Mouse (Mus musculus) neural tube, embryonic 12.5 days (tissue): Measurements from ENCODE around the gene Per1. TPM values are rescaled to one million over a fixed set of nuclear protein-coding genes. Genes with fewer than 3 reads are reported as not detected.

Experiments
- ATAC-seq: fragments of 200-750 bp; cut with Nextera tagmentation; 2 replicates; pipeline ENCODE4 v1.8.0; 2017; ENCODE audit warnings: low read depth, mild to moderate bottlenecking, moderate TSS enrichment, moderate library complexity; ENCODE audit not compliant: low FRiP score
- H3K27ac ChIP-seq: fragments of 300-500 bp; sonication (generic); 2 replicates; pipeline ENCODE4 v1.5.1; 2016
- H3K27me3 ChIP-seq: fragments of 300-500 bp; sonication (generic); replicated peaks from 2 replicates; pipeline ENCODE4 v1.6.1; 2016; ENCODE audit warnings: mild to moderate bottlenecking
- H3K36me3 ChIP-seq: fragments of 300-500 bp; sonication (generic); 2 replicates; pipeline ENCODE4 v1.6.1; 2016; ENCODE audit warnings: mild to moderate bottlenecking
- H3K4me1 ChIP-seq: fragments of 300-500 bp; sonication (generic); 2 replicates; pipeline ENCODE4 v1.6.1; 2016
- H3K4me2 ChIP-seq: fragments of 300-500 bp; sonication (generic); replicated peaks from 2 replicates; pipeline ENCODE4 v1.6.1; 2016; ENCODE audit warnings: mild to moderate bottlenecking
- H3K4me3 ChIP-seq: fragments of 300-500 bp; sonication (generic); 2 replicates; pipeline ENCODE4 v1.5.1; 2016
- H3K9ac ChIP-seq: fragments of 300-500 bp; sonication (generic); 2 replicates; pipeline ENCODE4 v1.6.1; 2016; ENCODE audit warnings: mild to moderate bottlenecking
- H3K9me3 ChIP-seq: fragments of 300-500 bp; sonication (generic); 2 replicates; pipeline ENCODE4 v1.6.1; 2016; ENCODE audit warnings: mild to moderate bottlenecking
- WGBS: fragments of 180-500 bp; shearing (Covaris S2); methylation state at CpG from one replicate; pipeline ENCODE4 v1.1.7; 2016; 5-methylcytosine and 5-hydroxymethylcytosine counted together
- polyA plus RNA-seq: library from polyadenylated mRNA; unstranded; fragments of >200 nt; fragmentation: Nextera tagmentation; extraction: Ambion mirVana; gene quantifications from 2 replicates; pipeline ENCODE4 v1.2.1, GENCODE M21; 2016

Gene Per1
- polyA plus RNA-seq, 1 experiment from 2014 or later, result 9.0 TPM

DNA sequence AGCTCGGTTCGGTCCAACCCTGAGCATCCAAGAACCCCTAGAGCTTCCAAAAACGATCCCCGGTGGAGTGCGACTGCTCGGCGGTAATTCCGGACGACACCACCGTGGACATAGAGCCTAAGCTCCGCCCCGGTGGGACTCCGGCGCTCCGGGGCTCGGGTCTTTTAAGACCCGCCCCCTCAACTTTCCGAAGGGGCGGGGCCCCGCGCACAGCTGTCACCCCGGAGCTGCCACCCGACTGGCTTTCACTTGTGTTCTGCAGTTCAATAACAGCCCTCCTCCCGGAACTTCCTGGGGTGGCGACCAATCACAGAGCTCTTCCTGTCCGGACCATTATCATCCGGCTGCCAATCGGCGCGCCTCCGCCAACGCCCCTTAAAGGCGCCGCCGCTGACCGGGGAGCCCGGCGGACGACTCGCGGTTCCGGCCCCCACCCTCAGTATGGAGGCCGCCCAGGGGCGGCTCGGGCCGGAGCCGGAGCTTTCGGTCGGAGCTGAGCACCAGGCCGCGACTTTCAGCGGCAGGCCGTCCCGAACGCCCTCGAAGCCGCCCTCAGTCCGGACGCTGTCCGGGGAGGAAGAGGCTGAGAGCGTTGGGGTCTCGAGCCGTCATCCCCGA, 35.6 kb upstream of the Per1 start, which contains the start of gene Borcs6:
TSS of gene Borcs6 (plus strand) at position 361 of the 618 bp plus-strand sequence.
- ATAC-seq, result peak; percentile 88
- peak within 1 kb of the TSS; percentile 97 for H3K4me2 ChIP-seq
- peak within 1 kb of the TSS; percentile 90 for H3K9ac ChIP-seq
- no peaks in the 10 kb centered on the region for H3K9me3 ChIP-seq
- H3K4me1 ChIP-seq, result peaks cover 29% of the 10 kb centered on the region
- WGBS, result under 1% methylated on average over 64 of the region's 64 CpGs
- H3K27ac ChIP-seq, result peak within 1 kb of the TSS; percentile 71
- no peaks in the 10 kb centered on the region for H3K27me3 ChIP-seq
- H3K4me3 ChIP-seq, result peak within 1 kb of the TSS; percentile 75
- H3K36me3 ChIP-seq, result no peaks in the 10 kb centered on the region

DNA sequence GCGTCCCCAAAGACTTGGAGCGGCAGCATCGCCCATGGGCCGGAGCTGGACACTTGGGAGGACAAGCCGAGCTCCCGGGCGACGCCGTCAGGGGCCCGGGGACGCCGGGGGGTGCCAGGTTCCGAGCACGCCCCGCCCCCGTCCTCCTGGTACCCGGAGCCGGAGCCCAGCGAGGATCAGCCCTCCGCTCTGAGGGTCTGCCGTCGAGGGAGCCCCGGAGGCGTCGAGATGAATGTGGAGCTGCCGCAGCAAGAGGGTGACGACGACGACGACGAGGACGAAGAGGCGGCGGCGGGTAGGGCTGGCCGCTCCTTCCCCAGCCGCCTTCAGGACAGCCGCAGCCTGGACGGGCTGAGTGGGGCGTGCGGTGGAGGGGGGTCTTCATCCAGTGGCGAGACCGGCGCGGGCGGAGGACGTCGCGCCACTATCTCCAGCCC, 35.0 kb upstream of the Per1 start:
- under 1% methylated on average over 46 of the region's 49 CpGs for WGBS
- Histone ChIP-seq H3K9ac (peak overlapping the region; percentile 90), H3K4me2 (peak overlapping the region; percentile 97), H3K27ac (peak overlapping the region; percentile 71), H3K27me3 (no peaks in the 10 kb centered on the region), H3K4me3 (peak overlapping the region; percentile 75), H3K36me3 (no peaks in the 10 kb centered on the region), H3K9me3 (no peaks in the 10 kb centered on the region), H3K4me1 (peaks cover 29% of the 10 kb centered on the region)
- ATAC-seq, result peak; percentile 49

DNA sequence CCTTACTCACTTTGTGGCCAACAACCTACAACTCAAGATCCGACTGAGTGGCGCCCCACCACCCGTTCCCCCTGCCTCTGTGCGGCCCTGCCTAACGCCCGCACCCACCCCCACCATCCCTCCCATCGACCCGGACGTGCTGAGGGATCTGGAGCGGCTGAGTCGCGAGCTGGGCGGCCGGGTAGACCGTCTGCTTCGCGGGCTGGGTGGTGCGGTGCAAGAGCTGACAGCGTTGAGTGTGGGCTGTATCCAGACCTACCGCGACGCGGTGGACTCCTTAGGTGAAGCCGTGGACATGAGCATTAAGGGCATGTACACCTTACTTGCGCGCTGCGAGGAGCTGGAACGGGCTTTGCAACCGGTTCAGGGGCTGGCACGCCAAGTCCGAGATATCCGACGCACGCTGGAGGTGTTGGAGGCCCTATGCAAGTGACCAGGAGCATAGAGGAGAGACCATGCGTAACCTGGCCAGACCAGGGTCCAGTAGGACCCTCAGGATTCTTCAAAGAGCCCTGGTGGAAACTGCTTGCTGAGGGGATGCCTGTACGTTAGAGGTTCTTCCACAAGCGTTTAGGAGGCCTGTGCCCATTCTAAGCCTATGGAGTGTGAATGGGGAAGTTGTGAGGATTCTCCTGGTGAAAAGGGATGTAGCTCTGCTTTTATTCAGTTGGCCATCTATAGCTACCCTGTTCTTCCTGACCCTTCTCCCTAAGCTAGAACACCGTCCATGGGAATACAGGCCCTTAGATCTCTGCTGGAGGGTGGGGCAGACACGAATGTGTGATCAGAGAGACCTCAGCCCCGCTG, 34.4 kb upstream of the Per1 start:
- Histone ChIP-seq H3K27ac (peak overlapping the region; percentile 71; the same call in 1 of the 2 replicates), H3K36me3 (no peaks in the 10 kb centered on the region), H3K4me1 (peaks cover 29% of the 10 kb centered on the region), H3K9me3 (no peaks in the 10 kb centered on the region), H3K4me3 (peak overlapping the region; percentile 75), H3K4me2 (peak overlapping the region; percentile 97), H3K9ac (peak overlapping the region; percentile 90), H3K27me3 (no peaks in the 10 kb centered on the region)
- no peak; the same call in 1 of the 2 replicates for ATAC-seq
- 2% methylated on average over 40 of the region's 40 CpGs for WGBS

DNA sequence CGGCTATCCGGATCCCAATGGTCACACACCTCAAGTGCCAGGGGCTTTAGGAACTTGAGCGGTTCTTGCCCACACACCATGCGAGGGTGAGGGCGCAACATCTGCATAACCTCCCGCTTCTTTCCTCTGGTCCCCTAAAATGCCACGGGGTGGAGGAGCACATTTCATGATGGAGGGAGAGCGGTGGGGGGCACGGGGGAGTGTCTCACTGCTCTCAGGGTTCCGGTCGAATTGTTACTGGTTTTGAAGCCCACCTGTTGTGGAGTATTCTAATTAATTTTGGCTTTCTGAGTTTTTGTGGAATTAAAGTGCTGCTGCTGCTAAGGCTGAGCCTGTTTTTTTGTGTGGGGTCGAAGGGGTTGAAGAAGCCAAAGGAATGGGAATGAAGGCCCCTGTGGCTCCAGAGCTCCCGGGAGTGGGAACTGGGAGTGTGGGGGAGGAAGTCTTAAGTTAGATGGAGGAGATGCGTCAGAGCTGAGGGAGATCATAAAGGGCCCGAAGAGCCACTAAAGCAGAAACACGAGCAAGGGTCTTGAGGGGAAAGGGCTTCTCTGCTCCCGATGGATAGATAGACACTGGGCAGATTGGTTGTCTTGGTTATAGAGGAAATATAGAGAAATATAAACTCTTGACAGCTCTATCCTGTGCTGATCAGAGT, 33.6 kb upstream of the Per1 start:
- H3K4me2 ChIP-seq, result peak overlapping the region; percentile 97
- no peaks in the 10 kb centered on the region for H3K36me3 ChIP-seq
- H3K27ac ChIP-seq, result no peak overlapping the region
- H3K27me3 ChIP-seq, result no peaks in the 10 kb centered on the region
- peak overlapping the region; percentile 75 for H3K4me3 ChIP-seq
- WGBS, result 8% methylated on average over 17 of the region's 17 CpGs
- H3K9ac ChIP-seq, result peak overlapping the region; percentile 36; the same call in 1 of the 2 replicates
- H3K9me3 ChIP-seq, result no peaks in the 10 kb centered on the region
- ATAC-seq, result no peak
- H3K4me1 ChIP-seq, result peaks cover 36% of the 10 kb centered on the region

DNA sequence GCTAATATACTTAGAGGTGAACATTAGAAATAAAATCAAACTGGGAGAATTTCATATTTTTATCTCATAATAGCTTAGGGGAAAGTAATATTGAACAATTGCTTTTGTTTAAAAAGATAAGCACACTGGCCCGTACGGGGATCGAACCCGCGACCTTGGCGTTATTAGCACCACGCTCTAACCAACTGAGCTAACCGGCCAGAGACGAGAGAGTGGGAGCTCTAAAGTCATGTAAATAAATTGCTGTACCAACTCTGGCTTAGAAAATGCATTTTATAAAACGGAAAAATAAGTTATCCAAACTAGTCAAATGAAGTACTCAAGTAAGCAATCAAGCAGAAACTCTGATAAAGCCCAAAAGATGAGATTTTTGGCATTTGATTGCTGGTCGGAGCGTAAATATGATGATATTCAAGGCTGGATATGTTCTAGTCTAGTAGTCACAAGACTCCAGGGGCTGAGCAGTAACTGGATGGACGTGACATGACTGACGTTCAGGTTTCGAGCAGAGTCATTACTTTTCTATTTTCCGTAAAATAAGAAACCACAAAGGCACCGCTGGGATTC, 32.7 kb upstream of the Per1 start:
- Histone ChIP-seq H3K4me3 (peak overlapping the region; percentile 74), H3K4me1 (peaks cover 40% of the 10 kb centered on the region), H3K9ac (no peak overlapping the region), H3K27me3 (no peaks in the 10 kb centered on the region), H3K4me2 (peak overlapping the region; percentile 97), H3K9me3 (no peaks in the 10 kb centered on the region), H3K36me3 (no peaks in the 10 kb centered on the region), H3K27ac (no peak overlapping the region)
- ATAC-seq, result no peak
- WGBS, result under 1% methylated on average over 17 of the region's 17 CpGs

DNA sequence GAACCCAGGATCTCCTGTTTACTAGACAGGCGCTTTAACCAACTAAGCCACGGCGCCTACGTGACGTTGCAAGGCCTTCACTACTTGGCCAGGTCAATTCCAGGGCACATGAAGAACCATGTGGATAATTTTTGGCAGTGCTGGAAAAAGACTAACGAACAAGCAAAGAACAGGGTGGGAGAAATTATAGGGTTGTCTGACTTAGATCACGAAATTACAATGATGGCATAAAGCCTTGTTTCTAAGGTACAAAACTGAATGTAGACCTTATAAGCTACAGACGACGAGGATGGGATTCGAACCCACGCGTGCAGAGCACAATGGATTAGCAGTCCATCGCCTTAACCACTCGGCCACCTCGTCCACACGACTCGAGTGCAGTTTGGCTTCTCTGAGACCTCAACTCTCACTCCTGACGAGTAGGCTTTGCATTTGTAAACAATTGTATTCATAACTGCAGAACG, 32.2 kb upstream of the Per1 start:
- Histone ChIP-seq H3K36me3 (no peaks in the 10 kb centered on the region), H3K4me3 (peak overlapping the region; percentile 74), H3K9me3 (no peaks in the 10 kb centered on the region), H3K4me1 (peaks cover 40% of the 10 kb centered on the region), H3K27ac (no peak overlapping the region), H3K9ac (no peak overlapping the region), H3K4me2 (peak overlapping the region; percentile 77), H3K27me3 (no peaks in the 10 kb centered on the region)
- WGBS, result under 1% methylated on average over 19 of the region's 19 CpGs
- ATAC-seq, result peak; percentile 32; the same call in 1 of the 2 replicates

DNA sequence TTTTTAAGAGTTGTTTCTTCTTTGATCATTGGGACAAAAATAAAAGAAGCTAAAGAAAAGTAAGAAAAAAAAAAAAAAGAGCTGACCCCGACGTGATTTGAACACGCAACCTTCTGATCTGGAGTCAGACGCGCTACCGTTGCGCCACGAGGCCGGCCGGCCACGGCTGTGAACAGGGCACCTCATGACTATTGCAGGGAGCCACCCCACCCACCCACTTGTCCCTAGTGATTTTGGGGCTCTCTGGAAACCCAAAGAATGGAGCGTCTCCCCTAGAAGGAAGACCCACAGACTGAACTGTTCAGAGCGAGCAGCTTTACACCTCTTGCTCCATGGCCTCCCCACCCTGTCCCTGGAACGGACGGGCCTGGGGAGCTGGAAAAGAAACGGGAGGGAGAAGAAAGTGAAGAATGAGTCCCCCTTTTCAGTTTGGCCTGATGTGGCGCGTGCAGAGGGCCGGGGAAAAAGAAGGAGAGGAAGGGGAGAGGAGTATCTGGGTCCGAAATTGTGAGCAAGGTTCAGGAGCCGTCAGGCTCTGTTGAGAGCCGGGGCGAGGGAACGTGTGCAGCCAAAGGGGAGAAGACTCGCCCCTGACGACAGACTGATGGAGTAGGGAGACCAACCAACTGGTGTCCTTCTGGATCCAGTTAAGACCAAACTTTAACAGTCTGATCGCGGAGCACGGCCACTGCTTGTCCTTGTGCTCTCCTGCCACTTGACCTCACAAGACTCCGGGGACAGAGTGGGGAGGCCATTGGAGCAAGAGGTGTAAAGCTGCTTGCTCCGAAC, 31.4 kb upstream of the Per1 start:
- no peak for ATAC-seq

DNA sequence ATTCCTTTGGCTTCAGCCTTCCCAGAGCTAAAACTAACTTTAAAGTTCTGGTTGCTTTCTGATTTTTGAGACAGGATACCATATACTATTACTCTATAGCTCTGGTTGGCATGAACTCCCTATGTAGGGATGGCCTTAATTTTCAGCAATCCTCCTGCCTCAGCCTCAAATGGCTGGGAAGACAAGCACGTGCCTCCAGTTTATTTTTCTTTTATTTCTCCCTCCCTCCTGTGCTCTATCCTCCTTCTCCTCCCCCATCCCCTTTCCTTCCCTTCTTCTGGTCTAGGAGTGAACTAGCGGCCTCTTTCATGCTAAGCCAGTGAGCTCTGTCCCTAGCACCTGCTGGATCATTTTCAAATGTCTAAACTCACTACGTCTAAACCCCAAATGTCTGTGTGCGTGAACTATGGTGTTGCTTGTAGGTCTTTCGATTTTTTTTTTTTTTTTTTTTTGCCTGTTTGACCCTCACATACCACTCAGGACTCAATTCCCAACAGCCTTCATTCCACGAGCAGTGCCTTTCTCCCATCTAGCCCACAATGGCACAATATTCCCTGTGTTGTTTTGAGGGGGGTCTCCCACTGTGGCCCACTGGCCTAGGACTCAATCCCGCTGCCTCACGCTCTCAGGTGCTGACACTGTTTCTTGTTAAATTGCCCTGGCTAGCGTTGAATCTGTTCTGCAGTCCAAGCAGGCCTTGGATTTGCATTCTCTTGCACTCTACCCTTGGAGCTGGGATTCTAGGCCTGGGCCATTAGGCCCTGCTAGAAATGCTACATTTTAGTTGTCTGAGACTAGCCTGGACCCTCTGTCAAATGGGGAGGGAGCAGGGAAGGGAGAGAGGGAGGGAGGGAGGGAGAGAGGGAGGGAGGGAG, 30.5 kb upstream of the Per1 start:
- Histone ChIP-seq H3K4me3 (peak overlapping the region; percentile 74), H3K4me2 (peak overlapping the region; percentile 77), H3K9me3 (no peaks in the 10 kb centered on the region), H3K4me1 (peaks cover 35% of the 10 kb centered on the region), H3K27me3 (no peaks in the 10 kb centered on the region), H3K9ac (peak overlapping the region; percentile 57), H3K36me3 (no peaks in the 10 kb centered on the region), H3K27ac (no peak overlapping the region)
- no peak for ATAC-seq
- WGBS, result 53% methylated on average over 9 of the region's 9 CpGs

More for the DNA sequence above, 31.4 kb upstream of the Per1 start:
- peak overlapping the region; percentile 57 for H3K9ac ChIP-seq
- peak overlapping the region; percentile 77 for H3K4me2 ChIP-seq
- no peaks in the 10 kb centered on the region for H3K9me3 ChIP-seq
- under 1% methylated on average over 31 of the region's 31 CpGs for WGBS
- H3K27ac ChIP-seq, result no peak overlapping the region
- no peaks in the 10 kb centered on the region for H3K27me3 ChIP-seq
- peaks cover 35% of the 10 kb centered on the region for H3K4me1 ChIP-seq
- H3K36me3 ChIP-seq, result no peaks in the 10 kb centered on the region
- H3K4me3 ChIP-seq, result peak overlapping the region; percentile 74

DNA sequence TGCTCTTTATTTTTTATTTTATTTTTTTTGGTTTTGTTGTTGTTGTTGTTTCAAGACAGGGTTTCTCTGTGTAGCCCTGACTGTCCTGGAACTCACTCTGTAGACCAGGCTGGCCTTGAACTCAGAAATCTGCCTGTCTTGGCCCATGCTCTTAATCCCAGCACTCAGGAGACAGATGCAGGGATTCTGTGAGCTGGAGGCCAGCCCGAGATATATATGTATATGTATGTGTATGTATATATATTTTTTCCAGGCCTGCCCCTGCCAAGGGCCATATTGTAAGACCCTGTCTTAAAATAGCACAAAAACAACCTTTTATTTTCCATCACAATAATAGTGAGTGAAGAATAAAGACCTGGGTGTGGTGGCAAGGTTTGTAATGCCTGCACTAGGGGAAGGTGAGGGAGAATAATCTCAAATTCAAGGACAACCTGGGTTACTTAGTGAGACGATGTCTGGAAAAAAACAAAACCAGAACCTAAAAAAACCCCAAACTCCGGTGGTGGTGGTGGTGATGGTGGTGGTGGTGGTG, 29.6 kb upstream of the Per1 start:
- H3K27ac ChIP-seq, result no peak overlapping the region
- WGBS, result 59% methylated on average over 3 of the region's 3 CpGs
- no peak overlapping the region for H3K4me3 ChIP-seq
- H3K9ac ChIP-seq, result no peak overlapping the region
- peak overlapping the region; percentile 89 for H3K4me2 ChIP-seq
- no peaks in the 10 kb centered on the region for H3K27me3 ChIP-seq
- no peaks in the 10 kb centered on the region for H3K9me3 ChIP-seq
- H3K4me1 ChIP-seq, result peaks cover 32% of the 10 kb centered on the region
- ATAC-seq, result no peak
- no peaks in the 10 kb centered on the region for H3K36me3 ChIP-seq

DNA sequence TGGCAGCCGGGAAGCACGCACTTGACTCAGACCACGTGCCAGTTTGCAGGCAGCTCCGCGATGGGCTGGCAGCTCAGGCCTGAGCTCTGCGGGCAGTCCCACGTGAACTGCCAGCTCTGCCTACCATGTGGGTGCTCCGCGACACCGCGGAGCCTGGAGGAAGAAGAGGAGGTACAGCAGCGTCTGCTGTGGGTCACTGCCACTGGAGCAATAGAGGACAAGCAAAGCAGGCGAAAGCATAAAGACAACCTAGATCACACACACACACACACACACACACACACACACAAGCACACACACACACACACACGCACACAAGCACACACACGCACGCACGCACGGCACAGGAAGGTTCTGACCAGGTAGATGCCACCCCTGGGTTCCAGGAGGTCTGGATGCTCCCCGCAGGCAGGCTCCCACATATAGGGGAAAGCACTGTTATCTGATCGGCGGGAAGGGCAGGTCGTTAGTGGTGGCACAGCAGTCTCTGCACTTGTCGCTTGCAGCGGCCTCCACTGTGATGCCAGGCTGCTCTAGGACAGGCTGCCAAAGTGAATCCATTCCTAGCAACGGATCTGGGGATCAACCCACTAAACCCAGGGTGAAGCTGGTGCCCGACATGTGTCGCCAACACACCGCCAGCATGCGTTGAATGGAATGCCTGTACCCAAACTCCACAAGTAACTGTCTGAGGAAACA, 28.7 kb upstream of the Per1 start:
- peak overlapping the region; percentile 34 for H3K4me3 ChIP-seq
- H3K9me3 ChIP-seq, result no peaks in the 10 kb centered on the region
- H3K27me3 ChIP-seq, result no peaks in the 10 kb centered on the region
- H3K4me2 ChIP-seq, result peak overlapping the region; percentile 89
- peaks cover 28% of the 10 kb centered on the region for H3K4me1 ChIP-seq
- no peak overlapping the region for H3K27ac ChIP-seq
- WGBS, result 1% methylated on average over 29 of the region's 29 CpGs
- H3K9ac ChIP-seq, result peak overlapping the region; percentile 56
- no peaks in the 10 kb centered on the region for H3K36me3 ChIP-seq
- ATAC-seq, result no peak
